Mouse (Mus musculus): Measurements from ENCODE around the gene Tnfrsf13b. TPM values are rescaled to one million over a fixed set of nuclear protein-coding genes. Genes with fewer than 3 reads are reported as not detected.

Tnfrsf13b gene
- polyA plus RNA-seq, 1 experiment = 42.2 TPM

- Histone ChIP-seq H3K27ac (ENCODE audit: insufficient read depth, low read depth, low read length) (no peak overlapping the region), H3K4me1 (ENCODE audit: control insufficient read depth, insufficient read depth, low read length) (peaks cover 16% of the 10 kb centered on the region), H3K4me3 (ENCODE audit: insufficient read depth, low read length) (no peak overlapping the region)
- TF ChIP-seq CTCF (IDR thresholded peaks at IDR 0.05; ENCODE audit: low read depth, low read length) (no peak), POLR2A (IDR thresholded peaks at IDR 0.05; ENCODE audit: borderline replicate concordance, low read depth, low read length) (no peak)
Measured at GRCm38 (mm10) chr11:61146645-61147299, 20.2 kb downstream of the Tnfrsf13b start.

- TF ChIP-seq POLR2A (IDR thresholded peaks at IDR 0.05; ENCODE audit: borderline replicate concordance, low read depth, low read length) (no peak), CTCF (IDR thresholded peaks at IDR 0.05; ENCODE audit: low read depth, low read length) (no peak)
- Histone ChIP-seq H3K27ac (ENCODE audit: insufficient read depth, low read depth, low read length) (no peak overlapping the region), H3K4me3 (ENCODE audit: insufficient read depth, low read length) (no peak overlapping the region), H3K4me1 (ENCODE audit: control insufficient read depth, insufficient read depth, low read length) (peaks cover 15% of the 10 kb centered on the region)
Measured at GRCm38 (mm10) chr11:61147300-61147683, 20.7 kb downstream of the Tnfrsf13b start.

- TF ChIP-seq CTCF (IDR thresholded peaks at IDR 0.05; ENCODE audit: low read depth, low read length) (no peak), POLR2A (IDR thresholded peaks at IDR 0.05; ENCODE audit: borderline replicate concordance, low read depth, low read length) (no peak)
- Histone ChIP-seq H3K27ac (ENCODE audit: insufficient read depth, low read depth, low read length) (no peak overlapping the region), H3K4me3 (ENCODE audit: insufficient read depth, low read length) (no peak overlapping the region), H3K4me1 (ENCODE audit: control insufficient read depth, insufficient read depth, low read length) (no peaks in the 10 kb centered on the region)
Measured at GRCm38 (mm10) chr11:61150233-61151001, 23.9 kb downstream of the Tnfrsf13b start.

- H3K4me1 ChIP-seq (ENCODE audit: control insufficient read depth, insufficient read depth, low read length) = peaks cover 14% of the 10 kb centered on the region
- no peak for TF ChIP-seq POLR2A (IDR thresholded peaks at IDR 0.05; ENCODE audit: borderline replicate concordance, low read depth, low read length)
- TF ChIP-seq CTCF (IDR thresholded peaks at IDR 0.05; ENCODE audit: low read depth, low read length) = peak; percentile 50; the same call in 1 of the 2 replicates
- no peak overlapping the region for H3K27ac ChIP-seq (ENCODE audit: insufficient read depth, low read depth, low read length)
- H3K4me3 ChIP-seq (ENCODE audit: insufficient read depth, low read length) = no peak overlapping the region
Measured at GRCm38 (mm10) chr11:61155727-61156126, 29.2 kb downstream of the Tnfrsf13b start.

GRCm38 (mm10) chr11:61158141-61158540 is 31.6 kb downstream of the Tnfrsf13b start:
- TF ChIP-seq POLR2A (IDR thresholded peaks at IDR 0.05; ENCODE audit: borderline replicate concordance, low read depth, low read length) = no peak
- TF ChIP-seq CTCF (IDR thresholded peaks at IDR 0.05; ENCODE audit: low read depth, low read length) = no peak
- no peak overlapping the region for H3K27ac ChIP-seq (ENCODE audit: insufficient read depth, low read depth, low read length)

GRCm38 (mm10) chr11:61159796-61160732 is 33.5 kb downstream of the Tnfrsf13b start:
- Histone ChIP-seq H3K4me3 (ENCODE audit: insufficient read depth, low read length) (no peak overlapping the region), H3K4me1 (ENCODE audit: control insufficient read depth, insufficient read depth, low read length) (peaks cover 15% of the 10 kb centered on the region), H3K27ac (ENCODE audit: insufficient read depth, low read depth, low read length) (peak overlapping the region; percentile 77)
- TF ChIP-seq POLR2A (IDR thresholded peaks at IDR 0.05; ENCODE audit: borderline replicate concordance, low read depth, low read length) (no peak), CTCF (IDR thresholded peaks at IDR 0.05; ENCODE audit: low read depth, low read length) (no peak)

More at GRCm38 (mm10) chr11:61158141-61158540, 31.6 kb downstream of the Tnfrsf13b start:
- H3K4me1 ChIP-seq (ENCODE audit: control insufficient read depth, insufficient read depth, low read length) = peaks cover 15% of the 10 kb centered on the region
- no peak overlapping the region for H3K4me3 ChIP-seq (ENCODE audit: insufficient read depth, low read length)

- no peak overlapping the region for H3K27ac ChIP-seq (ENCODE audit: insufficient read depth, low read depth, low read length)
- H3K4me1 ChIP-seq (ENCODE audit: control insufficient read depth, insufficient read depth, low read length) = peaks cover 15% of the 10 kb centered on the region
- TF ChIP-seq CTCF (IDR thresholded peaks at IDR 0.05; ENCODE audit: low read depth, low read length) (no peak), POLR2A (IDR thresholded peaks at IDR 0.05; ENCODE audit: borderline replicate concordance, low read depth, low read length) (no peak)
- H3K4me3 ChIP-seq (ENCODE audit: insufficient read depth, low read length) = no peak overlapping the region
Measured at GRCm38 (mm10) chr11:61161121-61161520, 34.6 kb downstream of the Tnfrsf13b start.

- no peak overlapping the region for H3K27ac ChIP-seq (ENCODE audit: insufficient read depth, low read depth, low read length)
- H3K4me3 ChIP-seq (ENCODE audit: insufficient read depth, low read length) = no peak overlapping the region
- TF ChIP-seq CTCF (IDR thresholded peaks at IDR 0.05; ENCODE audit: low read depth, low read length) (no peak), POLR2A (IDR thresholded peaks at IDR 0.05; ENCODE audit: borderline replicate concordance, low read depth, low read length) (no peak)
- H3K4me1 ChIP-seq (ENCODE audit: control insufficient read depth, insufficient read depth, low read length) = peaks cover 15% of the 10 kb centered on the region
Measured at GRCm38 (mm10) chr11:61162776-61163175, 36.2 kb downstream of the Tnfrsf13b start.

- TF ChIP-seq CTCF (IDR thresholded peaks at IDR 0.05; ENCODE audit: low read depth, low read length) = no peak
- TF ChIP-seq POLR2A (IDR thresholded peaks at IDR 0.05; ENCODE audit: borderline replicate concordance, low read depth, low read length) = no peak
- H3K4me3 ChIP-seq (ENCODE audit: insufficient read depth, low read length) = no peak overlapping the region
- peaks cover 15% of the 10 kb centered on the region for H3K4me1 ChIP-seq (ENCODE audit: control insufficient read depth, insufficient read depth, low read length)
- no peak overlapping the region for H3K27ac ChIP-seq (ENCODE audit: insufficient read depth, low read depth, low read length)
Measured at GRCm38 (mm10) chr11:61163341-61163740, 36.8 kb downstream of the Tnfrsf13b start.

Data from bone marrow macrophage, adult 2 months (primary cell).